In the genomic region with DNA sequence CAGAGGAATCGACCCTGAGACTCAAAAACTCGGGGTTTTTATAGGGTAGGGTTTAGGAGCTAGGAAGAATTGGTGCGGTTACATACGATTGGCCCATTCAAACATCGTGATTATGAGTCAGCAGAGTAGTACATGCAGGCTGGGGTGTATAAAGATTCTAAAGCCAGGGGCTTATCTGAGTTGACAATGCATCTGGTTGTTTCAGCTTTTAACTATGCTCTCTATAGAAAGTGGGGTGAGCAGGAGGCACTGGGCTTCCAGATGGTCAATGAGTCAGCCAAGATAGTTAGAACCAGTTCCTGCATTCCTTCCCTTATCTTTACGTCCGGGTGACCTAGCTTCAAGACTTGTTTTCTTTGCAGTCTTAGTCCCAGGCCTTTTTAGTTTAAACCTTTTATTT, we compare ENCODE assay signal across 17 mouse cellular contexts. TPM values are rescaled to one million over a fixed set of nuclear protein-coding genes. Genes with fewer than 3 reads are reported as not detected.
A peak's percentile ranks its signal among the peaks of the same experiment; 100 is the strongest.
DNase-seq lines count a peak whose midpoint lies in the region; ATAC-seq and TF ChIP-seq lines count a peak whose summit lies in the region.
"Had no signal": no experiment of that assay in that cellular context is flagged by ENCODE, and none has a peak within 500 bp of the region (broad histone marks: within the 10 kb centered on the region; RNA-seq: fewer than 3 reads in every experiment).

No protein-coding gene starts in this region.

- H3K27ac ChIP-seq in MEL (ENCODE audit: control insufficient read depth, low read depth, low read length), result peak overlapping the region; percentile 53
- H3K27ac ChIP-seq in liver, embryonic 16.5 days (ENCODE audit: low read length), result peak overlapping the region; percentile 6; the same call in 1 of the 2 replicates
- H3K27ac ChIP-seq: embryonic facial prominence, embryonic 12.5 days; forebrain, embryonic 10.5 days; layer of hippocampus, adult 2 months; limb, embryonic 13.5 days; neural tube, embryonic 13.5 days had no signal

- H3K36me3 ChIP-seq in MEL (ENCODE audit: control insufficient read depth in 1 of 2, insufficient read depth in 2 of 2, low read length in 2 of 2), result peaks cover 0 to 13% of the 10 kb centered on the region in 2 experiments; a peak in 2 of 4 replicates
- H3K36me3 ChIP-seq in liver, embryonic 16.5 days (ENCODE audit: control insufficient read depth, insufficient read depth), result no peaks in the 10 kb centered on the region
- H3K36me3 ChIP-seq: embryonic facial prominence, embryonic 12.5 days; forebrain, embryonic 10.5 days; limb, embryonic 13.5 days; neural tube, embryonic 13.5 days had no signal

- no peak for TF ChIP-seq CTCF in MEL (IDR thresholded peaks at IDR 0.05 in 2 of 3, conservative IDR thresholded peaks at IDR 0.05 in 1 of 3; ENCODE audit: control insufficient read depth in 1 of 3, insufficient read depth in 1 of 3, low read depth in 2 of 3, low read length in 3 of 3, poor library complexity in 1 of 3, severe bottlenecking in 1 of 3)

- no peaks in the 10 kb centered on the region for H3K9me3 ChIP-seq in MEL (replicated peaks; ENCODE audit: insufficient read depth, low read length)
- no peaks in the 10 kb centered on the region for H3K9me3 ChIP-seq in liver, embryonic 16.5 days (replicated peaks; ENCODE audit: control insufficient read depth, low read length)
- H3K9me3 ChIP-seq: embryonic facial prominence, embryonic 12.5 days; forebrain, embryonic 10.5 days; limb, embryonic 13.5 days; neural tube, embryonic 13.5 days had no signal

- WGBS in liver, embryonic 16.5 days (ENCODE audit: insufficient replicate concordance), result 46% methylated on average over 7 of the region's 7 CpGs

- no peaks in the 10 kb centered on the region for H3K27me3 ChIP-seq in MEL (ENCODE audit: control insufficient read depth in 1 of 2, insufficient read depth in 2 of 2, low read length in 2 of 2)
- no peaks in the 10 kb centered on the region for H3K27me3 ChIP-seq in liver, embryonic 16.5 days (ENCODE audit: control insufficient read depth, insufficient read depth, low read depth, low read length)
- H3K27me3 ChIP-seq: embryonic facial prominence, embryonic 12.5 days; limb, embryonic 13.5 days; megakaryocyte, embryonic 14.5 days; neural tube, embryonic 13.5 days had no signal

- no peak overlapping the region for H3K4me2 ChIP-seq in liver, embryonic 16.5 days (ENCODE audit: low read depth, low read length)
- H3K4me2 ChIP-seq: embryonic facial prominence, embryonic 12.5 days; limb, embryonic 13.5 days; neural tube, embryonic 13.5 days had no signal

- H3K4me1 ChIP-seq in MEL (ENCODE audit: control insufficient read depth in 1 of 2, insufficient read depth in 2 of 2, low read length in 2 of 2), result peaks cover 0 to 7% of the 10 kb centered on the region in 2 experiments; a peak in 3 of 4 replicates
- H3K4me1 ChIP-seq in liver, embryonic 16.5 days (ENCODE audit: control insufficient read depth, low read depth, low read length), result peaks cover 4% of the 10 kb centered on the region
- H3K4me1 ChIP-seq: embryonic facial prominence, embryonic 12.5 days; forebrain, embryonic 10.5 days; limb, embryonic 13.5 days; neural tube, embryonic 13.5 days had no signal

- H3K4me3 ChIP-seq in MEL (ENCODE audit: control insufficient read depth in 1 of 2, insufficient read depth in 1 of 2, low read depth in 2 of 2, low read length in 2 of 2), result no peak overlapping the region
- no peak overlapping the region for H3K4me3 ChIP-seq in liver, embryonic 16.5 days (ENCODE audit: low read depth, low read length)
- H3K4me3 ChIP-seq: embryonic facial prominence, embryonic 12.5 days; forebrain, embryonic 10.5 days; layer of hippocampus, adult 2 months; limb, embryonic 13.5 days; neural tube, embryonic 13.5 days had no signal

- no peaks in the 10 kb centered on the region for H3K79me2 ChIP-seq in MEL (ENCODE audit: control insufficient read depth, insufficient read depth, low read length, poor library complexity)

- ATAC-seq in common myeloid progenitor, adult 5-6 weeks (replicated peaks; ENCODE audit: low read depth, poor library complexity, severe bottlenecking), result peak; percentile 32; the same call in 1 of the 2 replicates
- ATAC-seq in liver, embryonic 16.5 days (ENCODE audit: low read depth), result peak; percentile 91
- ATAC-seq: inflammation-experienced regulatory T-cells, adult 6 months; lung, postnatal 0 days had no signal

- DNase-seq in 416B (ENCODE audit: low read depth), result peak; percentile 65
- DNase-seq in MEL (ENCODE audit: low read depth, low spot score), result peak; percentile 86
- DNase-seq in frontal cortex, postnatal 25 days (ENCODE audit: low spot score in 2 of 2), result no peak
- DNase-seq in gastrocnemius, adult 8-10 months (ENCODE audit: low spot score in 2 of 2), result no peak
- DNase-seq in kidney, postnatal 36 days, result no peak
- DNase-seq: adrenal gland, adult 2 months; cerebellum, postnatal 14 days had no signal

- TF ChIP-seq RAD21 in MEL (IDR thresholded peaks at IDR 0.05; ENCODE audit: low read depth, low read length), result no peak

- TF ChIP-seq EP300 in MEL (IDR thresholded peaks at IDR 0.05; ENCODE audit: low read depth in 1 of 2, low read length in 2 of 2), result peak; percentile 89 to 91

- TF ChIP-seq POLR2A in MEL (IDR thresholded peaks at IDR 0.05; ENCODE audit: control insufficient read depth in 1 of 2, insufficient read depth in 1 of 2, low read depth in 1 of 2, low read length in 2 of 2, poor library complexity in 1 of 2), result no peak

- no peak overlapping the region for H3K9ac ChIP-seq in MEL (ENCODE audit: control insufficient read depth, low read depth, low read length, poor library complexity, severe bottlenecking)
- no peak overlapping the region for H3K9ac ChIP-seq in liver, embryonic 16.5 days (ENCODE audit: low read depth, low read length)
- H3K9ac ChIP-seq: embryonic facial prominence, embryonic 12.5 days; limb, embryonic 13.5 days; neural tube, embryonic 13.5 days had no signal

TF ChIP-seq in MEL, 35 proteins besides CTCF, POLR2A, EP300 and RAD21 (continues in another document):
- TF ChIP-seq GATA1 (IDR thresholded peaks at IDR 0.05; ENCODE audit: low read depth, low read length) (peak; percentile 91), POLR2AphosphoS2 (IDR thresholded peaks at IDR 0.05; ENCODE audit: low read length) (no peak), JUND (IDR thresholded peaks at IDR 0.05; ENCODE audit: low read depth, low read length) (0 out of 2 replicates have a peak, but pooled peaks have one; percentile 27), NRF1 (IDR thresholded peaks at IDR 0.05; ENCODE audit: insufficient read depth, low read depth, low read length, poor library complexity, severe bottlenecking) (no peak), ZKSCAN1 (IDR thresholded peaks at IDR 0.05; ENCODE audit: low read depth, low read length) (no peak), ELF1 (IDR thresholded peaks at IDR 0.05; ENCODE audit: low read depth, low read length) (no peak), TBP (IDR thresholded peaks at IDR 0.05; ENCODE audit: low read depth, low read length) (0 out of 2 replicates have a peak, but pooled peaks have one; percentile 25), HCFC1 (IDR thresholded peaks at IDR 0.05; ENCODE audit: low read depth, low read length) (no peak), MYB (IDR thresholded peaks at IDR 0.05; ENCODE audit: low read depth, low read length) (no peak), USF2 (IDR thresholded peaks at IDR 0.05; ENCODE audit: borderline replicate concordance in 1 of 2, insufficient read depth in 1 of 2, low read depth in 1 of 2, low read length in 2 of 2) (no peak), BHLHE40 (IDR thresholded peaks at IDR 0.05; ENCODE audit: borderline replicate concordance, low read depth, low read length) (no peak), SMC3 (IDR thresholded peaks at IDR 0.05; ENCODE audit: low read depth, low read length) (no peak), NELFE (IDR thresholded peaks at IDR 0.05; ENCODE audit: low read depth, low read length) (no peak), ZNF384 (IDR thresholded peaks at IDR 0.05; ENCODE audit: low read depth, low read length) (no peak), USF1 (IDR thresholded peaks at IDR 0.05; ENCODE audit: low read depth, low read length) (no peak), MYC (IDR thresholded peaks at IDR 0.05; ENCODE audit: low read depth, low read length) (no peak), ETS1 (IDR thresholded peaks at IDR 0.05; ENCODE audit: low read depth, low read length) (peak; percentile 72), MEF2A (IDR thresholded peaks at IDR 0.05; ENCODE audit: extremely low read depth, insufficient replicate concordance, low read depth, low read length, poor library complexity, severe bottlenecking) (no peak), MXI1 (IDR thresholded peaks at IDR 0.05; ENCODE audit: low read depth, low read length) (no peak), SIN3A (IDR thresholded peaks at IDR 0.05; ENCODE audit: low read length) (no peak), ZC3H11A (IDR thresholded peaks at IDR 0.05; ENCODE audit: low read depth, low read length) (no peak), TAL1 (IDR thresholded peaks at IDR 0.05; ENCODE audit: low read length) (peak; percentile 96), ZMIZ1 (IDR thresholded peaks at IDR 0.05; ENCODE audit: low read depth, low read length) (no peak), KAT2A (conservative IDR thresholded peaks at IDR 0.05; ENCODE audit: low read depth, low read length) (no peak), GABPA (IDR thresholded peaks at IDR 0.05; ENCODE audit: low read depth, low read length) (no peak), MAZ (IDR thresholded peaks at IDR 0.05; ENCODE audit: low read depth, low read length) (no peak), MAX (IDR thresholded peaks at IDR 0.05; ENCODE audit: low read length) (no peak), TCF12 (IDR thresholded peaks at IDR 0.05; ENCODE audit: low read depth, low read length) (peak; percentile 90), RCOR1 (IDR thresholded peaks at IDR 0.05; ENCODE audit: low read depth, low read length) (peak; percentile 56; the same call in 1 of the 2 replicates), CHD2 (IDR thresholded peaks at IDR 0.05; ENCODE audit: low read length) (no peak), MAFK (IDR thresholded peaks at IDR 0.05; ENCODE audit: borderline replicate concordance, low read depth, low read length) (no peak), E2F4 (IDR thresholded peaks at IDR 0.05; ENCODE audit: borderline replicate concordance, low read depth, low read length) (no peak), POLR2AphosphoS5 (IDR thresholded peaks at IDR 0.05; ENCODE audit: borderline replicate concordance, low read depth, low read length) (no peak)

RNA-seq across cellular contexts. Expression of a gene that starts 7.7 kb away (rescaled TPM):
- total RNA-seq in MEL (2012; rRNA removed), result 11.1 and 11.4 TPM in 2 replicates
- polyA plus RNA-seq in MEL (2012; ENCODE audit: insufficient read depth in 1 of 2, insufficient read length in 2 of 2, low read depth in 1 of 2, low replicate concordance in 2 of 2, missing spikeins in 1 of 2), result 10 to 100 TPM in 1 of 2 experiments, not detected in 1; 19.2 TPM
- total RNA-seq in common myeloid progenitor, adult 5-6 weeks (2017), result 23.7 and 29.2 TPM in 2 replicates
- polyA plus RNA-seq in liver, embryonic 16.5 days (2015; fragmentation: Nextera tagmentation; extraction: Ambion mirVana), result 3.0 and 3.2 TPM in 2 replicates
- 10 to 100 TPM; 41.0 to 47.8 (median 44.8) TPM for total RNA-seq in gastrocnemius, adult 8-10 months (2022)

Comparison
In these comparisons a context has a peak if more than half of its experiments do, and no peak if none do; other contexts are left out.
1. DNase-seq: peak in 416B (single experiment) and MEL (single experiment); none in frontal cortex, postnatal 25 days (0 of 2), gastrocnemius, adult 8-10 months (0 of 2) and kidney, postnatal 36 days (0 of 2).